Mouse (Mus musculus): ENCODE results near the gene Myl9.
"Not testable (repeated sequence)": the region's sequence is repeated elsewhere in the genome, so short reads cannot be mapped to it uniquely, and the experiment has no call there.

Gene Myl9

GRCm38 (mm10) chr2:156784016-156784585 lies 8.9 kb downstream of the Myl9 start:
- DNase-seq (ENCODE audit: extremely low spot score, low spot score): no peak

GRCm38 (mm10) chr2:156784891-156785290 lies 9.7 kb downstream of the Myl9 start:
- DNase-seq (ENCODE audit: extremely low spot score, low spot score): no peak

GRCm38 (mm10) chr2:156786369-156786768 lies 11.1 kb downstream of the Myl9 start:
- not testable (repeated sequence) for DNase-seq (ENCODE audit: extremely low spot score, low spot score)

GRCm38 (mm10) chr2:156787090-156787775 lies 12.0 kb downstream of the Myl9 start:
- DNase-seq (ENCODE audit: extremely low spot score, low spot score): no peak

- no peak for DNase-seq (ENCODE audit: extremely low spot score, low spot score)
These were observed 12.5 kb downstream of the Myl9 start for GRCm38 (mm10) chr2:156787776-156788105.

- no peak for DNase-seq (ENCODE audit: extremely low spot score, low spot score)
These were observed 13.6 kb downstream of the Myl9 start for GRCm38 (mm10) chr2:156788836-156789235.

- no peak for DNase-seq (ENCODE audit: extremely low spot score, low spot score)
These were observed 23.3 kb downstream of the Myl9 start for GRCm38 (mm10) chr2:156798516-156798915.

- DNase-seq (ENCODE audit: extremely low spot score, low spot score): no peak
These were observed 25.8 kb downstream of the Myl9 start for GRCm38 (mm10) chr2:156801045-156801444.

GRCm38 (mm10) chr2:156802116-156802515 lies 26.9 kb downstream of the Myl9 start:
- not testable (repeated sequence) for DNase-seq (ENCODE audit: extremely low spot score, low spot score)

GRCm38 (mm10) chr2:156803698-156804372 lies 28.6 kb downstream of the Myl9 start:
- no peak for DNase-seq (ENCODE audit: extremely low spot score, low spot score)

GRCm38 (mm10) chr2:156804589-156804988 lies 29.4 kb downstream of the Myl9 start:
- no peak for DNase-seq (ENCODE audit: extremely low spot score, low spot score)

- DNase-seq (ENCODE audit: extremely low spot score, low spot score): no peak
These were observed 31.7 kb downstream of the Myl9 start for GRCm38 (mm10) chr2:156806886-156807285.

- peak; percentile 67 for DNase-seq (ENCODE audit: extremely low spot score, low spot score)
These were observed 34.4 kb downstream of the Myl9 start for GRCm38 (mm10) chr2:156809579-156809978.

- no peak for DNase-seq (ENCODE audit: extremely low spot score, low spot score)
These were observed 35.5 kb downstream of the Myl9 start for GRCm38 (mm10) chr2:156810716-156811115.

GRCm38 (mm10) chr2:156811556-156811955 lies 36.3 kb downstream of the Myl9 start:
- no peak for DNase-seq (ENCODE audit: extremely low spot score, low spot score)

- DNase-seq (ENCODE audit: extremely low spot score, low spot score): peak; percentile 42
These were observed 39.2 kb downstream of the Myl9 start for GRCm38 (mm10) chr2:156814344-156814801.

GRCm38 (mm10) chr2:156814893-156815292 lies 39.7 kb downstream of the Myl9 start:
- DNase-seq (ENCODE audit: extremely low spot score, low spot score): no peak

- no peak for DNase-seq (ENCODE audit: extremely low spot score, low spot score)
These were observed 40.2 kb downstream of the Myl9 start for GRCm38 (mm10) chr2:156815412-156815811.

GRCm38 (mm10) chr2:156816116-156816515 lies 40.9 kb downstream of the Myl9 start:
- no peak for DNase-seq (ENCODE audit: extremely low spot score, low spot score)

- not testable (repeated sequence) for DNase-seq (ENCODE audit: extremely low spot score, low spot score)
These were observed 49.9 kb downstream of the Myl9 start for GRCm38 (mm10) chr2:156825128-156825527.

All from neural tube, embryonic 10.5 days (tissue).